In genomic region chr2:73427293-73427692, GRCm38 (mm10) we compare ENCODE assay signal across 10 mouse cellular contexts. TPM values are rescaled to one million over a fixed set of nuclear protein-coding genes. Genes with fewer than 3 reads are reported as not detected.
A peak's percentile ranks its signal among the peaks of the same experiment; 100 is the strongest.
DNase-seq lines count a peak whose midpoint lies in the region; ATAC-seq and TF ChIP-seq lines count a peak whose summit lies in the region.
"Had no signal": no experiment of that assay in that cellular context is flagged by ENCODE, and none has a peak within 500 bp of the region (broad histone marks: within the 10 kb centered on the region; RNA-seq: fewer than 3 reads in every experiment).

No protein-coding gene starts in this region.

- DNase-seq in kidney, adult 11 months, result peak; percentile 46
- DNase-seq in ES-CJ7 (ENCODE audit: low read depth, low spot score), result peak; percentile 34
- DNase-seq in c-Kit-positive CD71-positive TER-119-negative erythroid progenitor cells, embryonic 14.5 days (ENCODE audit: low read depth), result peak; percentile 32
- DNase-seq in heart, postnatal 4 days, result peak; percentile 61
- peak; percentile 67 for DNase-seq in lung, embryonic 14.5 days
- peak; percentile 56 for DNase-seq in thymus, adult 2 months
- no peak for DNase-seq in frontal cortex, postnatal 14 days (ENCODE audit: low spot score in 2 of 2)

- no peaks in the 10 kb centered on the region for H3K27me3 ChIP-seq in kidney, embryonic 15.5 days
- no peaks in the 10 kb centered on the region for H3K27me3 ChIP-seq in lung, embryonic 14.5 days (ENCODE audit: insufficient read depth, low read length)
- no peaks in the 10 kb centered on the region for H3K27me3 ChIP-seq in thymus, adult 2 months (ENCODE audit: control insufficient read depth, insufficient read depth, low read length)
- H3K27me3 ChIP-seq: midbrain, embryonic 12.5 days had no signal

- WGBS in kidney, embryonic 15.5 days, result 35% methylated on average over 1 of the region's 1 CpGs
- 27% methylated on average over 1 of the region's 1 CpGs for WGBS in lung, embryonic 14.5 days
- WGBS in thymus, adult 2 months, result 45% methylated on average over 1 of the region's 1 CpGs

- H3K27ac ChIP-seq in kidney, embryonic 15.5 days, result no peak overlapping the region
- H3K27ac ChIP-seq in lung, embryonic 14.5 days (ENCODE audit: low read depth), result no peak overlapping the region
- no peak overlapping the region for H3K27ac ChIP-seq in thymus, adult 2 months (ENCODE audit: control insufficient read depth, insufficient read depth, low read length)
- H3K27ac ChIP-seq: midbrain, embryonic 12.5 days had no signal

- H3K4me1 ChIP-seq in kidney, embryonic 15.5 days, result peaks cover 6% of the 10 kb centered on the region; the same call in 1 of the 2 replicates
- H3K4me1 ChIP-seq in lung, embryonic 14.5 days (ENCODE audit: insufficient read depth), result no peaks in the 10 kb centered on the region
- peaks cover 4% of the 10 kb centered on the region; the same call in 1 of the 2 replicates for H3K4me1 ChIP-seq in thymus, adult 2 months (replicated peaks; ENCODE audit: control insufficient read depth, insufficient read depth, low read length)

- H3K9ac ChIP-seq in kidney, embryonic 15.5 days, result no peak overlapping the region
- H3K9ac ChIP-seq in lung, embryonic 14.5 days, result no peak overlapping the region
- H3K9ac ChIP-seq: midbrain, embryonic 12.5 days had no signal

- TF ChIP-seq POLR2A in thymus, adult 2 months (IDR thresholded peaks at IDR 0.05; ENCODE audit: control insufficient read depth, extremely low read depth, insufficient read depth, low read length, poor library complexity), result no peak

- no peaks in the 10 kb centered on the region for H3K9me3 ChIP-seq in kidney, embryonic 15.5 days (replicated peaks)
- no peaks in the 10 kb centered on the region for H3K9me3 ChIP-seq in lung, embryonic 14.5 days (ENCODE audit: low read depth, low read length)
- H3K9me3 ChIP-seq: midbrain, embryonic 12.5 days had no signal

- ATAC-seq in kidney, embryonic 15.5 days (replicated peaks; ENCODE audit: low FRiP score), result no peak
- ATAC-seq in lung, embryonic 14.5 days (ENCODE audit: insufficient read depth), result no peak

- peak; percentile 66 for TF ChIP-seq CTCF in lung, embryonic 14.5 days (IDR thresholded peaks at IDR 0.05; ENCODE audit: low read depth)
- peak; percentile 64; the same call in 1 of the 2 replicates for TF ChIP-seq CTCF in thymus, adult 2 months (IDR thresholded peaks at IDR 0.05; ENCODE audit: borderline replicate concordance, control insufficient read depth, extremely low read depth, insufficient read depth, low read length, poor library complexity)

- no peak overlapping the region for H3K4me2 ChIP-seq in kidney, embryonic 15.5 days
- H3K4me2 ChIP-seq in lung, embryonic 14.5 days, result no peak overlapping the region
- H3K4me2 ChIP-seq: midbrain, embryonic 12.5 days had no signal

- H3K36me3 ChIP-seq in kidney, embryonic 15.5 days, result no peaks in the 10 kb centered on the region; the same call in 1 of the 2 replicates
- no peaks in the 10 kb centered on the region for H3K36me3 ChIP-seq in lung, embryonic 14.5 days (ENCODE audit: insufficient read depth)
- peaks cover 14% of the 10 kb centered on the region for H3K36me3 ChIP-seq in thymus, adult 2 months (ENCODE audit: control insufficient read depth, insufficient read depth, low read length)
- H3K36me3 ChIP-seq: midbrain, embryonic 12.5 days had no signal

- H3K4me3 ChIP-seq in kidney, embryonic 15.5 days (replicated peaks), result no peak overlapping the region
- no peak overlapping the region for H3K4me3 ChIP-seq in lung, embryonic 14.5 days (ENCODE audit: low read depth, low read length)
- H3K4me3 ChIP-seq in thymus, adult 2 months (ENCODE audit: control insufficient read depth, insufficient read depth, low read length), result no peak overlapping the region
- H3K4me3 ChIP-seq: erythroblast, embryonic 14.5 days; midbrain, embryonic 12.5 days had no signal

RNA-seq across cellular contexts. Expression of gene Gpr155, which starts 40.9 kb away (rescaled TPM):
- 6.2 and 6.7 TPM in 2 replicates for polyA plus RNA-seq in kidney, embryonic 15.5 days (2015; fragmentation: Nextera tagmentation; extraction: Ambion mirVana)
- 1 to 10 TPM; 7.6 TPM for total RNA-seq in heart, postnatal 4 days (2021)
- polyA plus RNA-seq in lung, embryonic 14.5 days (2014; fragmentation: Nextera tagmentation; extraction: Ambion mirVana), result 6.2 and 6.9 TPM in 2 replicates
- 3.1 and 3.5 TPM in 2 replicates for polyA plus RNA-seq in thymus, adult 2 months (2012; rRNA removed)

Comparison
In these comparisons a context has a peak if more than half of its experiments do, and no peak if none do; other contexts are left out.
1. DNase-seq: peak in kidney, adult 11 months (single experiment), ES-CJ7 (single experiment), c-Kit-positive CD71-positive TER-119-negative erythroid progenitor cells, embryonic 14.5 days (single experiment), heart, postnatal 4 days (single experiment), lung, embryonic 14.5 days (single experiment) and thymus, adult 2 months (single experiment); none in frontal cortex, postnatal 14 days (0 of 2).